Mouse (Mus musculus) cortical plate, adult 2 months (tissue): ENCODE data around the gene Laptm4a. TPM values are rescaled to one million over a fixed set of nuclear protein-coding genes. Genes with fewer than 3 reads are reported as not detected.

Experiments
- H3K27ac ChIP-seq: fragments of 200-500 bp; 2 replicates; pipeline ENCODE4 v1.5.1; 2012; ENCODE audit warnings: low read length, control low read depth, inconsistent platforms; ENCODE audit not compliant: insufficient read depth
- H3K4me1 ChIP-seq: fragments of 200-500 bp; 2 replicates; pipeline ENCODE4 v1.6.1; 2011; ENCODE audit warnings: low read length; ENCODE audit not compliant: control insufficient read depth, insufficient read depth
- H3K4me3 ChIP-seq: fragments of 200-500 bp; 2 replicates; pipeline ENCODE4 v1.5.1; 2011; ENCODE audit warnings: mild to moderate bottlenecking, low read length, control low read depth; ENCODE audit not compliant: insufficient read depth
- CTCF ChIP-seq: fragments of 200-500 bp; IDR thresholded peaks from 2 replicates; pipeline ENCODE4 v1.5.1; 2011; ENCODE audit warnings: mild to moderate bottlenecking, control low read depth, low read length; ENCODE audit not compliant: insufficient read depth; ENCODE audit errors: extremely low read depth
- POLR2A ChIP-seq: fragments of 200-500 bp; IDR thresholded peaks from 2 replicates; pipeline ENCODE4 v1.6.1; 2011; ENCODE audit warnings: mild to moderate bottlenecking, low read length, control low read depth; ENCODE audit not compliant: insufficient read depth; ENCODE audit errors: extremely low read depth
- polyA plus RNA-seq: library from polyadenylated mRNA; depleted of rRNA; stranded (reverse); fragments of >200 nt; gene quantifications from 2 replicates; pipeline ENCODE4 v1.2.3, GENCODE M21; 2012

Gene Laptm4a
- polyA plus RNA-seq, 1 experiment, result 242 TPM

GRCm38 (mm10) chr12:8885950-8886349, 35.5 kb upstream of the Laptm4a start:
- no peak for TF ChIP-seq POLR2A
- TF ChIP-seq CTCF, result no peak
- no peak overlapping the region for H3K27ac ChIP-seq
- H3K4me1 ChIP-seq, result no peaks in the 10 kb centered on the region
- H3K4me3 ChIP-seq, result no peak overlapping the region

- H3K27ac ChIP-seq, result no peak overlapping the region
- no peaks in the 10 kb centered on the region for H3K4me1 ChIP-seq
- TF ChIP-seq POLR2A (no peak), CTCF (no peak)
- H3K4me3 ChIP-seq, result no peak overlapping the region
These were observed 33.0 kb upstream of the Laptm4a start for GRCm38 (mm10) chr12:8888445-8888844.

GRCm38 (mm10) chr12:8889117-8889665, 32.3 kb upstream of the Laptm4a start:
- Histone ChIP-seq H3K4me3 (no peak overlapping the region), H3K27ac (no peak overlapping the region), H3K4me1 (no peaks in the 10 kb centered on the region; the same call in 1 of the 2 replicates)
- TF ChIP-seq CTCF, result peak; percentile 97
- no peak for TF ChIP-seq POLR2A

- Histone ChIP-seq H3K4me3 (0 out of 2 replicates have a peak overlapping the region, but pooled peaks have one; percentile 17), H3K27ac (no peak overlapping the region), H3K4me1 (no peaks in the 10 kb centered on the region; the same call in 1 of the 2 replicates)
- TF ChIP-seq CTCF, result no peak
These were observed 28.5 kb upstream of the Laptm4a start for GRCm38 (mm10) chr12:8892876-8893532.

GRCm38 (mm10) chr12:8897140-8897539, 24.3 kb upstream of the Laptm4a start:
- Histone ChIP-seq H3K27ac (no peak overlapping the region), H3K4me1 (no peaks in the 10 kb centered on the region; the same call in 1 of the 2 replicates), H3K4me3 (no peak overlapping the region)
- TF ChIP-seq CTCF (no peak), POLR2A (no peak)

- TF ChIP-seq POLR2A (no peak), CTCF (no peak)
- Histone ChIP-seq H3K4me1 (no peaks in the 10 kb centered on the region), H3K4me3 (no peak overlapping the region), H3K27ac (no peak overlapping the region)
These were observed 22.3 kb upstream of the Laptm4a start for GRCm38 (mm10) chr12:8898879-8899785.

GRCm38 (mm10) chr12:8900107-8900698, 21.3 kb upstream of the Laptm4a start:
- no peaks in the 10 kb centered on the region for H3K4me1 ChIP-seq

GRCm38 (mm10) chr12:8900919-8901663, 20.4 kb upstream of the Laptm4a start:
- TF ChIP-seq CTCF (no peak), POLR2A (no peak)
- Histone ChIP-seq H3K27ac (no peak overlapping the region), H3K4me3 (no peak overlapping the region), H3K4me1 (no peaks in the 10 kb centered on the region)

More at GRCm38 (mm10) chr12:8900107-8900698, 21.3 kb upstream of the Laptm4a start:
- TF ChIP-seq CTCF, result no peak
- no peak for TF ChIP-seq POLR2A
- Histone ChIP-seq H3K27ac (no peak overlapping the region), H3K4me3 (no peak overlapping the region)

- Histone ChIP-seq H3K27ac (no peak overlapping the region), H3K4me3 (no peak overlapping the region), H3K4me1 (no peaks in the 10 kb centered on the region)
- TF ChIP-seq POLR2A, result no peak
- no peak for TF ChIP-seq CTCF
These were observed 19.5 kb upstream of the Laptm4a start for GRCm38 (mm10) chr12:8901934-8902333.
